Mouse (Mus musculus) stomach, postnatal 0 days (tissue): ENCODE results near the gene Gm10718.
"Not testable (repeated sequence)": the region's sequence is repeated elsewhere in the genome, so short reads cannot be mapped to it uniquely, and the experiment has no call there.

Experiments
- CTCF ChIP-seq: IDR thresholded peaks from 2 replicates; pipeline ENCODE4 v1.5.1; 2016; ENCODE audit warnings: antibody characterized with exemption, low read depth, mild to moderate bottlenecking, moderate library complexity
- EP300 ChIP-seq: optimal IDR thresholded peaks from 2 replicates; pipeline ENCODE3; 2016; ENCODE audit warnings: antibody characterized with exemption

- not testable (repeated sequence) for TF ChIP-seq EP300, CTCF
Observed at GRCm38 (mm10) chr9:3026741-3027140, 3.4 kb downstream of the Gm10718 start.
